Mouse (Mus musculus): ENCODE results near the gene Kctd11.

- TF ChIP-seq CTCF (IDR thresholded peaks at IDR 0.05) (no peak), EP300 (IDR thresholded peaks at IDR 0.05; ENCODE audit: insufficient read depth, low read depth, low read length) (peak; percentile 77; the same call in 1 of the 2 replicates), POLR2A (IDR thresholded peaks at IDR 0.05; ENCODE audit: insufficient read depth, low read depth, low read length) (peak; percentile 66; the same call in 1 of the 2 replicates)
Measured at GRCm38 (mm10) chr11:69913554-69914371, 32.6 kb upstream of the Kctd11 start, which contains the start of gene Gps2.
